Mouse (Mus musculus) frontal cortex, postnatal 36 days (tissue): ENCODE data around the gene Fsd2.
A peak's percentile ranks its signal among the peaks of the same experiment; 100 is the strongest.

Source experiments
- DNase-seq, 2 experiments: peaks; one replicate each; pipeline ENCODE4 v3.0.0; 2022; ENCODE audit warnings: low spot score in 2 of 2

Fsd2 gene

DNA sequence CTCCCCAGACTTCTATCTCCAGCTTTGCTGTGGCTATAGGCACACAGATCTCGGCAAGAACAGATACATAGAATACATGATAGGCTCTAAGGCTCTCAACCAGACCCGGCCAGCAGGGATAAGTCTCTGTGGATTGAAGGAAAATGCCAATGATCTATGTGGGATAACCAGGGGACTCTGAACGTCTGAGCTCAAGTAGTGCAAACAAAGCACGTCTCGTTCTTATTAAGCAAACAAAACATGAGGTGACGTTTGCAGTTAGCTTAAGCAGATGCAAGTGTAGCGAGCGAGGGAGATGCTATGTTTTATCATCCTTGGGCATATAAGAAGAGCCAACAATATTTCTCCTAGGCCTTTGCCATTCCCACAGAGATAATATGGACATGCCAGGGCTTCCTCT, 23.8 kb downstream of the Fsd2 start:
- DNase-seq: no peak

DNA sequence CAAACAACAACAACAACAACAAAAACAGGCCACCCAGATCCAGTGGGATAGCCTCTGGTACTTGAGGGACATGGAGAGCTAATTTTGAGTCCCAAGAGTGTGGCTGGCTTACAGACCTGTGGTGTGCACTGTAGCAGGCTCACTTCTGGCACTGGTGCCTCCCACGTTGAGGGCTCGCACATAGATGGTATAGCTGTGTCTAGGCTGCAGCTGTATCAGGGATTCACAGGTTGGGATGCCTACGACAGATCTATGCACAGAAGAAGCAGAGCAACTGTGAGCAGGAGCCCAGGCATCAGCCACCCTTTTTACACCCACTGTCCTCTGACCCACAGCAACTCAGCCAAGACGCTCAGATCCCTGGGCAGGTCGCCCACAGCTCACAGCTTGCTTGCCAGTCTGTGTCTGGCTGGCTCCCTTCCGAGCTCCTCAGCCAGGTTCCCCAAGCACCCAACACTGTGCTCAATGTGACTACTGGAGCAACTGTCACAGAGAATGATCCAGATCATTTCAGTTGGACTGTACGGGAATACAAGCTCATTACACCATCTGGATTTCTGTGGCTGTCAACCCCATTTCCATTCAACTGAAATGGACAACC, 24.7 kb downstream of the Fsd2 start:
- peak; percentile 68 to 81 for DNase-seq

DNA sequence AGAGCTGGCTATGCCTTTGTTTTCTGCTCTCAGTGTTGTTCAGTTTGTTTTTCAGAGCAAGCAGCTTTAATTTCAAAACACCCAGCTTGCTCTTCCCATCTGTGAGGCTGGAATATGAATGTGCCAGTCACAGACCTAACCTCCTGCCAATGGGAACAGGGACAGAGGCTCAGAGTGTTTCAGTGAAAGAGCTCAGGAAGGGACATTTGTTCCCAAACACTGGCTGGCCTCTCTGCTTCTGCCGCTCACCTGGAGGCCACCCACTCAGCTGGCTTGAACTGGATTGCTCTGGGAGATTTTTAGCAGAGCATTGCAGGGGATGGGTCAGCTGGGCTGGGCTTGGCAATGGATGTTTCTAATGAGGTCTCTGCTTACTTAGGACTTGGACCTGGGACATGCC, 25.7 kb downstream of the Fsd2 start:
- no peak for DNase-seq

DNA sequence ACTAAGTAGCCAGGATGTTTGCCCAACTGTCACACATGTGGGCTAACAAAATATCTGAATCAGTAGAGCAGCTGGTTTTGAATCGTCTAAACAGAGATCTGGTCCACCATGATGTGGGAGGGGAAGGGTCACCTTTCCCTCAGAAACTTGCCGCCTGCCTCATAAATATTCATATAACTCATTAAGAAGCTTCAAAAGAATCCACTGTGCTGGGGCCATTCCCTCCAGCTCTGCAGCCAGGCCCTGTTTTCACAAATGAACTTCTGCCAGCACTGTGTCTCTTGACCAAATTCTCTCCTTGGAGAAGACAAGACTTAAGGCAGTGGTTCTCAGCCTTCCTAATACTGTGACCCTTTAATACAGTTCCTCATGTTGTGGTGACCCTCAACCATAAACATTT, 27.2 kb downstream of the Fsd2 start:
- DNase-seq: no peak

GRCm38 (mm10) chr7:81538070-81538675, 28.6 kb downstream of the Fsd2 start:
- DNase-seq: peak in 1 of 2 experiments; percentile 53

- no peak for DNase-seq
These were observed 30.3 kb downstream of the Fsd2 start for GRCm38 (mm10) chr7:81536478-81536877.

GRCm38 (mm10) chr7:81531462-81531861, 35.3 kb downstream of the Fsd2 start:
- DNase-seq: no peak

DNA sequence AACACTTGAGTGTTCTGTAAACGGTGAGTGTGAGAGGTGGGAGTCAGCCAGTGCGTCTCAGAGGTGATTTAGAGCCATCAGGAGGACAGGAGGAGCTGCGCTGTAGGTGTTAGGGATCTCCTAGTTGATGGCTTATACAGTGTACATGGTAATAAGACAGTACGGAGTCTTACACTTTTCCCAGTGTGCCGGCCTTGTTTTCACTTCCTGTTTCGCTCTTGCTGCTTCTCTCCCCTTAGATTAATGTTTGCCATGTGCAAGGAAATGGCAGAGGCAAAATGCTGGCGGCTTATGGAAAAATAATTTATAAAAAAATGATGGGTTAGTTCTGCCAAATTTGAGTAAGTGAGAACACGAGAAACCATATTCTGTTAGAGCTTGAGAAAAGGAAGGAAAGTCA, 37.8 kb downstream of the Fsd2 start:
- no peak for DNase-seq

GRCm38 (mm10) chr7:81523663-81524017, 43.1 kb downstream of the Fsd2 start:
- DNase-seq: no peak

- DNase-seq: peak; percentile 88 to 92
These were observed 43.6 kb downstream of the Fsd2 start for GRCm38 (mm10) chr7:81523008-81523662.

- DNase-seq: peak; percentile 33 to 60
These were observed 50.4 kb downstream of the Fsd2 start for GRCm38 (mm10) chr7:81516154-81517030.

GRCm38 (mm10) chr7:81514906-81515590, 51.7 kb downstream of the Fsd2 start:
- DNase-seq: no peak

DNA sequence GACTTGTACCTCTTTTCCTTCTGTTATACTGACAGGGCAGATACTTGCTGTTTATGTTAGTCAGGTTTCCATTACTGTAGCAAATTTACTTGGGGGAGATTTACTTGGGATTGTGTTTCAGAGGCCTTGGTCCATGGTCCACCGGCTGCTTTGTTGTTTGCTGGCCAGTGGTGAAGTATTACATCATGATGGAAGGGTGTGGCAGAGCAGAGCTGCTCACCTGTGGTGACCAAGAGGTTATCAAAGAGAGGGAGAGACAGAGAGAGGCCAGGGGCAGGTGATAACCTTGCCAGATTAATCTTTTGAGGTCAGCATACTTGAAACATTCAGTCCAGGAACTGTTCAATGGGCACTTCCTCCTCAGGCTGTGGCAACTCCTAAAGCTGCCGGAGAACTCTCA, 65.7 kb downstream of the Fsd2 start:
- DNase-seq: no peak

DNA sequence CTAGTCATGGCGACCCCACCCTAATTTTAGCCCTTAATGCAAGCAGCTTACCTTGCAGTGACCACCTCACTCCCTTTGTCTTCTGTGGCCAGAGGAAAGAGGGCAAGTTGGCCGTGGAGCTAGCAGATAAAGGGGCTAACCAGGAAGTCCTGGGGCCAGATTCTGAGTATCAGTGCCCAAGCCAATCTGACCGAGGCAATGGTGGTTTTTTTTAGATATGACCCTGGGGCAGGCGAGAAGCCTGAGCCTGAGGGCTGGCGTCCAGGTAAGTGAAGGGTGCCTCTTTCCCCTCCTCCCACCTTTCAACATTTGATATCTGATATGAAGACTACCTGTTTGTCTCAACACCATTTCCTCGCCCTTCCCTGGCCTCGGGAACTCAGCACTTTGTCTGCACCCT, 68.6 kb downstream of the Fsd2 start, which contains the start of gene BC048679:
Gene BC048679 (minus strand): TSS at position 101 of the 400 bp plus-strand sequence.
- no peak for DNase-seq

- DNase-seq: no peak
These were observed 69.6 kb downstream of the Fsd2 start for GRCm38 (mm10) chr7:81497171-81497570.

DNA sequence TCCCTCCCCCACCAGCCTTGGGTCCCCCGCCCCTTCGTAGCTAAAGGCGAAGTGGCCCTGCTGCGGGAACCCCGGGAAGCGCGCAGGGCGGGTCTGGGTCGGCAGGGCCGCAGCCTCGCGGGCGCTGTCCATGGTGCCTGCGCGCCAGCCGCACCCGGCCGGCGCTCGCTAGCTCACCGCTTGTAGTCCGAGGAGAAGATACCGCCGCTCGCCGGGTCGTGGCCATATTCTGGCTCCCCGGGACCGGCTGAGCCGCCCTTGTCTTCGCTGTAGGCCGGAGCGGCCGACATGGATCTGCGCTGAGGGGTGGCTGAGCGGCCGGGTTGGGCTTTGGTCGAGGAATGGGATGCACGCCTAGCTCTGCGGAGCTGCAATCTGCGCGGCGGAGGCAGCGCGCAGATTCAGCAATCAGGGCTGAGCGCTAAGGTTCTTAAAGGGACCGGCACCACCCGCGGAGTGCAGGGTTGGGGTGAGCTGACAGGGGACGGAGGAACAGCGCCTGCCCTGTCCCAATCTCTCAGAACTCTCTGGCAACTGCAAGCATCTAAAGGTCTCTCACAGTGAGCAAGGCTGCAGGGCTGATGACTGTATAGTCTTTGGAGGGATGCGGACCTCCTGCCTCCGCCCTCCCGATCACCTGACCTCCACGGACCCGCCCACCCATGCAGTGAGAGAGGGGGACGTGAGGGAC, 73.3 kb downstream of the Fsd2 start, which contains the start of gene Ap3b2:
Gene Ap3b2 (minus strand): TSS at position 595 of the 691 bp plus-strand sequence.
- DNase-seq: peak; percentile 83 to 86

DNA sequence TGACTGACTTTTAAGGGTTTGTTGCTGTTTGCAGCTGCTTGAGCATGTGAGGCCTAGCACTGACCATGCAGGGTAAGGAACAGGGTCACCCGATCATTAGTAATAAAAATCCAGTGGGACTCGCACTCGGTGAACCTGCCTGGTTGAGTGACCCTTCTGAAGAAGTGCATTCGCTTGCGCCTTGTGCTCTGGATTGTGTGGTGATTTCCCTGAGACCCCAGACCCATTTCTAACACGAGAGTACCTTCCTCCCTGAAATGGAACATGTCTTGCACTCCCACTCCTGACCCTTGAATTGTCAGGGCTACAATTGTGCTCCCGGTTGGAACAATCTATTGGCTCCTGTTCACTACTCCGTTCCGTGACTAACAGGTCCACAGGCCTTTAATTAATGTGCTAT, 74.1 kb downstream of the Fsd2 start:
- no peak for DNase-seq

DNA sequence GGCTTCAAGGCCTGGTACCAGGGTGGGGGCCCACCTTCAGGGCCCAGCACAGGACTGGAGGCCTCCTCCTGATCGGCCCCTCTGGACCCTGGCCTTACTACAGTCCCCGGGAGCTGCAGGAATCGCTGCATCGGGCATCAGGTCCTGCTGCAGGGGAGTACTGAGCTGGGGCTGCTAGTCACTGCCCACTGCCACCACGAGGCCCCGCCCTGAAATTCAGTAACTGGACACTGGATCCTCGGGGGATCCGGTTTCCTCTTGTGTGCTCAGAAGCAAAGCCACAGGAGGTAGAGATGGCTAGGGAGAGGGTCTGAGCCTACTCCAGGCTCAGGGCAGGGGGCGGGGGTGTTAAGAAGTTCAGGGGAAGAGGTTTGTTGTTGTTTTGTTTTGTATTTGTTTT, 77.1 kb downstream of the Fsd2 start:
- no peak for DNase-seq
